In the genomic region with DNA sequence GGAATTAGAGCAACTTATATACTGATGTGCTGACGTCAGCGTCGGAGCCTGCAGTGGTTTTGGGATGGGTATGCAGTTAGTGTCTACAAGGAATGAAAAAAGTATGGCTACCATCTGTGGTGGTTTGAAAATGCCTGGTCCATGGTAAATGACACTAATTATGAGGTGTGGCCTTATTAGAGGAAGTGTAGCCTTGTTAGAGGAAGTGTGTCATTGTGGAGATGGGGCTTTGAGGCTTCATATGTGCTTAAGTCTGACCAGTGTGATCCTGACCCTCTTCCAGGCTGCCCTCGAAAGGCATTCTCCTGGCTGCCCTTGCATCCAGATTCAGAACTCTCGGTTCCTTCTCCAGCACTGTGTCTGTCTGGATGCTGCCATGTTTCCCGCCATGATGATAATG, we compare ENCODE assay signal across 24 mouse cellular contexts. TPM values are rescaled to one million over a fixed set of nuclear protein-coding genes. Genes with fewer than 3 reads are reported as not detected.
"Had no signal": no experiment of that assay in that cellular context is flagged by ENCODE, and none has a peak within 500 bp of the region (broad histone marks: within the 10 kb centered on the region; RNA-seq: fewer than 3 reads in every experiment).

No protein-coding gene starts in this region.

- H3K27ac ChIP-seq: gastrocnemius, adult 2 months; heart, adult 2 months; heart, embryonic 13.5 days; heart, embryonic 15.5 days; hindbrain, embryonic 12.5 days; hindbrain, embryonic 14.5 days; left cerebral cortex, adult 2 months; limb, embryonic 13.5 days; limb, embryonic 15.5 days; liver, embryonic 12.5 days; liver, embryonic 14.5 days had no signal

- H3K9me3 ChIP-seq: heart, embryonic 13.5 days; heart, embryonic 15.5 days; hindbrain, embryonic 12.5 days; limb, embryonic 13.5 days; limb, embryonic 15.5 days; liver, embryonic 12.5 days had no signal

- H3K9ac ChIP-seq: heart, embryonic 13.5 days; heart, embryonic 15.5 days; hindbrain, embryonic 12.5 days; hindbrain, embryonic 14.5 days; limb, embryonic 13.5 days; limb, embryonic 15.5 days; liver, embryonic 12.5 days; liver, embryonic 14.5 days had no signal

- H3K4me3 ChIP-seq: gastrocnemius, adult 2 months; heart, adult 2 months; heart, embryonic 13.5 days; heart, embryonic 15.5 days; hindbrain, embryonic 12.5 days; left cerebral cortex, adult 2 months; limb, embryonic 13.5 days; limb, embryonic 15.5 days; liver, embryonic 12.5 days had no signal

- H3K4me2 ChIP-seq: heart, embryonic 11.5 days; heart, embryonic 13.5 days; heart, embryonic 15.5 days; hindbrain, embryonic 12.5 days; hindbrain, embryonic 14.5 days; limb, embryonic 13.5 days; limb, embryonic 15.5 days; liver, embryonic 12.5 days had no signal

- H3K36me3 ChIP-seq: heart, embryonic 13.5 days; heart, embryonic 15.5 days; hindbrain, embryonic 12.5 days; limb, embryonic 13.5 days; limb, embryonic 15.5 days; liver, embryonic 12.5 days had no signal

- DNase-seq: gastrocnemius, adult 2 months; gastrocnemius, postnatal 10 days; gastrocnemius, postnatal 25 days; heart, adult 11 months; heart, adult 2 months; heart, postnatal 14 days; heart, postnatal 36 days; kidney, adult 18-20 months; kidney, adult 8-10 months; kidney, postnatal 10 days; kidney, postnatal 4 days had no signal

- H3K27me3 ChIP-seq: heart, embryonic 15.5 days; hindbrain, embryonic 12.5 days; limb, embryonic 15.5 days had no signal

- ATAC-seq: hindbrain, embryonic 16.5 days; inflammation-experienced regulatory T-cells, adult 6 months; intestine, postnatal 0 days; liver, embryonic 12.5 days had no signal

RNA-seq across cellular contexts. Expression of gene Cela1, which starts 55.5 kb away (rescaled TPM):
- total RNA-seq: gastrocnemius, adult 2 months; gastrocnemius, postnatal 25 days had no signal
